Mouse (Mus musculus): Measurements from ENCODE around the gene Cbs. TPM values are rescaled to one million over a fixed set of nuclear protein-coding genes. Genes with fewer than 3 reads are reported as not detected.

Gene Cbs
- polyA plus RNA-seq, 1 experiment = 4.8 TPM

DNA sequence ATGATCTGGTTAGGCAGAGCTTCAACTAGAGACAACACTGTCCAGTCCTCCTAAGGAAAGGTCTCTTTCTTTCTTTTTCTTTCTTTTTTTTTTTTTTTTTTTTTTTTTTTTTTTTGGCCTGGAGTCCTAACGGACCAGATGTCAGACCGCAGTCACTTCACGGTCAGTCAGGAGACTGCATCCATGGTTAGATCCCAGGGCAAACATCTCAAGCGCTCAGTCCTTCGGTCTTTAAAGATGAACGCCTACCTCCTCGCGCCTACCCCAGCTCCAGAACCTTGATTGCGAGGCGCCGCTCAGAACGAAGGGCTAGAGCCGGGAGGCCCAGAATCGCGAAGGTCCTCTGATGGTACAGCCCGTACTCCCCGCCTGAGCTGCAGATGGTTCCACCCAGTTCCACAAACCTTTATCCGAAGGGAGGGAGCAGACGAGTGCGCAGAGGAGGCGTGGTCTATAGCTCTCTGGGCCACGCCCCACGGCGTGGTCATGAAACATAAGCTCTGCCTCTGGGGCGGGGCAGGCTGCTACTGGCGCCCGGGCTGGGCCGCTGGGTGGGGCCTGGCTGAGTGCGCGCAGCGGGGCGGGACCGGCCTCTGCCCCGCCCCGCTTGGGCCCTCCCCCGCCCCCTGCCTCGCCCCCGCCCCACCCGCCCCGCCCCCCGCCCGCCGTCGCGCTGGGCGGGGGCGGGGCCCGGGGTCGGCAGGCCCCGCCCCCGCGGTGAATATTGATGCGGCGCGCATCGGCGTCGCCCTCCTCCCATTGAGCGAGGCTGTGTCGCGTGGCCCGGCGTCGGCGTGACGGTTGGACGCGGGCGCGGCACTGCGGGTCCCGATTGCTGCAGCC is 72.8 kb downstream of the Cbs start, which contains the start of gene Pknox1:
TSS of gene Pknox1 (plus strand) at position 720 of the 843 bp plus-strand sequence.
- Histone ChIP-seq H3K4me1 (ENCODE audit: control insufficient read depth, insufficient read depth, low read length) (peaks cover 4% of the 10 kb centered on the region; the same call in 1 of the 2 replicates), H3K27ac (ENCODE audit: control insufficient read depth, insufficient read depth, low read depth, low read length, poor library complexity) (peak within 1 kb of the TSS; percentile 94), H3K4me3 (replicated peaks; ENCODE audit: control insufficient read depth, low read depth, low read length) (peak within 1 kb of the TSS; percentile 96)
- TF ChIP-seq POLR2A (IDR thresholded peaks at IDR 0.05; ENCODE audit: borderline replicate concordance, control insufficient read depth, low read depth, low read length) (peak; percentile 83; the same call in 1 of the 2 replicates), CTCF (IDR thresholded peaks at IDR 0.05; ENCODE audit: control insufficient read depth, insufficient read depth, low read length) (no peak; the same call in 1 of the 2 replicates)
- under 1% methylated on average over 66 of the region's 72 CpGs for WGBS

- no peak for TF ChIP-seq CTCF (IDR thresholded peaks at IDR 0.05; ENCODE audit: control insufficient read depth, insufficient read depth, low read length)
- no peak for TF ChIP-seq POLR2A (IDR thresholded peaks at IDR 0.05; ENCODE audit: borderline replicate concordance, control insufficient read depth, low read depth, low read length)
- Histone ChIP-seq H3K4me3 (replicated peaks; ENCODE audit: control insufficient read depth, low read depth, low read length) (peak overlapping the region; percentile 81), H3K4me1 (ENCODE audit: control insufficient read depth, insufficient read depth, low read length) (peaks cover 4% of the 10 kb centered on the region; the same call in 1 of the 2 replicates), H3K27ac (ENCODE audit: control insufficient read depth, insufficient read depth, low read depth, low read length, poor library complexity) (peak overlapping the region; percentile 92)
- 3% methylated on average over 12 of the region's 12 CpGs for WGBS
These were observed 73.4 kb downstream of the Cbs start for GRCm38 (mm10) chr17:31563632-31564014.

GRCm38 (mm10) chr17:31559021-31559789 is 77.8 kb downstream of the Cbs start:
- no peak for TF ChIP-seq CTCF (IDR thresholded peaks at IDR 0.05; ENCODE audit: control insufficient read depth, insufficient read depth, low read length)
- no peak for TF ChIP-seq POLR2A (IDR thresholded peaks at IDR 0.05; ENCODE audit: borderline replicate concordance, control insufficient read depth, low read depth, low read length)
- H3K4me1 ChIP-seq (ENCODE audit: control insufficient read depth, insufficient read depth, low read length) = peaks cover 2% of the 10 kb centered on the region; the same call in 1 of the 2 replicates
- WGBS = 55% methylated on average over 11 of the region's 11 CpGs
- H3K4me3 ChIP-seq (replicated peaks; ENCODE audit: control insufficient read depth, low read depth, low read length) = peak overlapping the region; percentile 26
- H3K27ac ChIP-seq (ENCODE audit: control insufficient read depth, insufficient read depth, low read depth, low read length, poor library complexity) = peak overlapping the region; percentile 43; the same call in 1 of the 2 replicates

Other genes starting within 250 kb of the Cbs start
- 9.8 and 13.6 TPM in 2 replicates for gene Wdr4, start 117.3 kb downstream of the Cbs start, polyA plus RNA-seq (2011; ENCODE audit: insufficient read depth, insufficient read length, low replicate concordance, missing spikeins)
- 57.2 and 97.0 TPM in 2 replicates for gene Ndufv3, start 117.1 kb downstream of the Cbs start, polyA plus RNA-seq (2011; ENCODE audit: insufficient read depth, insufficient read length, low replicate concordance, missing spikeins)
- gene Pknox1, start 72.5 kb downstream of the Cbs start, polyA plus RNA-seq (2011; ENCODE audit: insufficient read depth, insufficient read length, low replicate concordance, missing spikeins) = 8.2 and 19.3 TPM in 2 replicates
- 228 and 282 TPM in 2 replicates for gene U2af1, start 21.7 kb upstream of the Cbs start, polyA plus RNA-seq (2011; ENCODE audit: insufficient read depth, insufficient read length, low replicate concordance, missing spikeins)
- not detected in 2 replicates for gene Cryaa, start 40.6 kb upstream of the Cbs start, polyA plus RNA-seq (2011; ENCODE audit: insufficient read depth, insufficient read length, low replicate concordance, missing spikeins)
- 24.1 and 42.9 TPM in 2 replicates for gene Sik1, start 218.6 kb upstream of the Cbs start, polyA plus RNA-seq (2011; ENCODE audit: insufficient read depth, insufficient read length, low replicate concordance, missing spikeins)

Data from bone marrow, adult 2 months (tissue).